Comparison of ENCODE assay signal across 8 mouse cellular contexts in genomic region chr7:24300771-24301282, GRCm38 (mm10). TPM values are rescaled to one million over a fixed set of nuclear protein-coding genes. Genes with fewer than 3 reads are reported as not detected.
A peak's percentile ranks its signal among the peaks of the same experiment; 100 is the strongest.
DNase-seq lines count a peak whose midpoint lies in the region; ATAC-seq and TF ChIP-seq lines count a peak whose summit lies in the region.

Gene Zfp61 (minus strand): TSS chr7:24301232.

- intact Hi-C loops in gastrocnemius, adult 2 months (cut with DNase I), result no loop called here
- intact Hi-C loops in left cerebral cortex, postnatal 10 days (cut with DNase I), result no loop called here

- peak within 1 kb of the TSS; percentile 83 for H3K4me2 ChIP-seq in hindbrain, embryonic 13.5 days

- no peaks in the 10 kb centered on the region for H3K9me3 ChIP-seq in hindbrain, embryonic 13.5 days
- 0 out of 2 replicates have a peak, but pooled peaks cover 1% of the 10 kb centered on the region for H3K9me3 ChIP-seq in megakaryocyte, embryonic 14.5 days

- 0 out of 2 replicates have a peak, but pooled peaks have one; percentile 27 for ATAC-seq in hindbrain, embryonic 13.5 days (ENCODE audit: low FRiP score)

- H3K4me1 ChIP-seq in hindbrain, embryonic 13.5 days (replicated peaks), result peaks cover 27% of the 10 kb centered on the region
- peaks cover 21% of the 10 kb centered on the region for H3K4me1 ChIP-seq in megakaryocyte, embryonic 14.5 days

- DNase-seq in gastrocnemius, adult 2 months, result peak; percentile 43
- no peak for DNase-seq in gastrocnemius, adult 8-10 months (ENCODE audit: low spot score in 2 of 2)
- DNase-seq in adrenal gland, postnatal 14 days, result peak; percentile 63
- DNase-seq in fibroblast of lung, adult 2 months (ENCODE audit: low read depth), result peak; percentile 17
- DNase-seq in left cerebral cortex, postnatal 10 days (ENCODE audit: extremely low spot score in 1 of 2, low spot score in 2 of 2), result no peak
- DNase-seq in testis, postnatal 10 days (ENCODE audit: low spot score), result peak; percentile 66

- no peaks in the 10 kb centered on the region for H3K27me3 ChIP-seq in hindbrain, embryonic 13.5 days
- no peaks in the 10 kb centered on the region for H3K27me3 ChIP-seq in megakaryocyte, embryonic 14.5 days (replicated peaks)

- peaks cover 56% of the 10 kb centered on the region for H3K36me3 ChIP-seq in hindbrain, embryonic 13.5 days
- H3K36me3 ChIP-seq in megakaryocyte, embryonic 14.5 days (replicated peaks; ENCODE audit: low read length), result peaks cover 55% of the 10 kb centered on the region

- 3% methylated on average over 13 of the region's 13 CpGs for WGBS in hindbrain, embryonic 13.5 days

- H3K4me3 ChIP-seq in gastrocnemius, adult 2 months, result peak within 1 kb of the TSS; percentile 95
- peak within 1 kb of the TSS; percentile 71 for H3K4me3 ChIP-seq in hindbrain, embryonic 13.5 days
- peak within 1 kb of the TSS; percentile 89 for H3K4me3 ChIP-seq in megakaryocyte, embryonic 14.5 days (replicated peaks)

- TF ChIP-seq CTCF in gastrocnemius, adult 2 months (IDR thresholded peaks at IDR 0.05), result no peak

- peak within 1 kb of the TSS; percentile 70 for H3K27ac ChIP-seq in gastrocnemius, adult 2 months
- peak within 1 kb of the TSS; percentile 93 for H3K27ac ChIP-seq in hindbrain, embryonic 13.5 days

- 0 out of 2 replicates have a peak within 1 kb of the TSS, but pooled peaks have one; percentile 35 for H3K9ac ChIP-seq in hindbrain, embryonic 13.5 days

RNA-seq across cellular contexts. Expression of gene Zfp61, which starts in this region (rescaled TPM):
- total RNA-seq in gastrocnemius, adult 2 months (2021), result 1 to 10 TPM; 2.6 to 4.1 TPM
- total RNA-seq in gastrocnemius, adult 8-10 months (2022), result 1 to 10 TPM; 2.8 to 4.9 (median 3.3) TPM
- total RNA-seq in adrenal gland, postnatal 14 days (2021), result 6.5 and 11.4 TPM in 2 replicates
- polyA plus RNA-seq in hindbrain, embryonic 13.5 days (2015; fragmentation: Nextera tagmentation; extraction: Ambion mirVana), result 44.1 and 50.3 TPM in 2 replicates
- 10 to 100 TPM; 20.6 to 21.3 TPM for total RNA-seq in left cerebral cortex, postnatal 10 days (2021)
- 5.2 and 7.2 TPM in 2 replicates for polyA plus RNA-seq in megakaryocyte, embryonic 14.5 days (2012; ENCODE audit: insufficient read depth, low replicate concordance)

Comparison
In these comparisons a context has a peak if more than half of its experiments do, and no peak if none do; other contexts are left out.
1. DNase-seq: peak in gastrocnemius, adult 2 months (single experiment), adrenal gland, postnatal 14 days (single experiment), fibroblast of lung, adult 2 months (single experiment) and testis, postnatal 10 days (single experiment); none in gastrocnemius, adult 8-10 months (0 of 2) and left cerebral cortex, postnatal 10 days (0 of 2).
2. Peak in every context shown above with its lines, with median percentiles within 50 percentile points of each other: H3K4me3 ChIP-seq.